Mouse (Mus musculus): ENCODE data around the gene Copg2.

DNA sequence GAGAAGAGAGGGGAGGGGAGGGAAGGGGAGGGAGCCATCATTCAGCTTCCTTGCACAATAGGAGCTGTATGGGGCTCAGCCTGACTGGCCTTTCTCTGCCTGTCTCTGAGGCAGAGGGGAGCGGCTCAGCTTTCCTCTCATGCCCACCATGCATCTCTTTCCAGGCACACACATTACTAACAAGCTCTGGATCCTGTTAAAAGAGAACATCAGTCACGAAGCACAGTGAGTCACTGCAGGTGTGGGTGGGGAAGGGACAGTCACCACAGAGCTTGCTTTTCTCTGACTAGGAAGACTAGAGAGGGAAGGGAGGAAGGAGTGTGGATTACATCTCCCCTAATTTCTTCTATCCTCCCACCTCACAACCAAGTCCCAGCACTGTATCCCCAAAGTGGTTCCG lies 11.4 kb upstream of the Copg2 start:
- TF ChIP-seq POLR2A (IDR thresholded peaks at IDR 0.05; ENCODE audit: insufficient read depth, low read depth, low read length) (no peak), CTCF (IDR thresholded peaks at IDR 0.05) (no peak)

Measured in heart, adult 2 months (tissue).